8 mouse cellular contexts compared by ENCODE assay signal in genomic region chr14:45388345-45389181, GRCm38 (mm10). TPM values are rescaled to one million over a fixed set of nuclear protein-coding genes. Genes with fewer than 3 reads are reported as not detected.
A peak's percentile ranks its signal among the peaks of the same experiment; 100 is the strongest.
DNase-seq lines count a peak whose midpoint lies in the region; ATAC-seq and TF ChIP-seq lines count a peak whose summit lies in the region.

No protein-coding gene starts in this region.

- 1% methylated on average over 70 of the region's 71 CpGs for WGBS in embryonic facial prominence, embryonic 12.5 days
- under 1% methylated on average over 71 of the region's 71 CpGs for WGBS in kidney, adult 2 months
- WGBS in limb, embryonic 11.5 days = under 1% methylated on average over 71 of the region's 71 CpGs
- WGBS in midbrain, embryonic 13.5 days = under 1% methylated on average over 71 of the region's 71 CpGs

- TF ChIP-seq CTCF in kidney, adult 2 months (conservative IDR thresholded peaks at IDR 0.05; ENCODE audit: insufficient read depth, insufficient read length, low read depth, low read length) = no peak

- no peak for TF ChIP-seq POLR2A in kidney, adult 2 months (IDR thresholded peaks at IDR 0.05; ENCODE audit: low read depth, low read length)

- H3K4me3 ChIP-seq in embryonic facial prominence, embryonic 12.5 days = peak overlapping the region; percentile 84
- peak overlapping the region; percentile 90 for H3K4me3 ChIP-seq in kidney, adult 2 months (ENCODE audit: insufficient read depth, low read depth, low read length)
- H3K4me3 ChIP-seq in limb, embryonic 11.5 days (ENCODE audit: low read depth, low read length) = peak overlapping the region; percentile 85
- peak overlapping the region; percentile 82 for H3K4me3 ChIP-seq in midbrain, embryonic 13.5 days (replicated peaks)

- peak overlapping the region; percentile 70 for H3K4me2 ChIP-seq in embryonic facial prominence, embryonic 12.5 days (replicated peaks)
- H3K4me2 ChIP-seq in limb, embryonic 11.5 days (ENCODE audit: low read depth, severe bottlenecking) = peak overlapping the region; percentile 73
- H3K4me2 ChIP-seq in midbrain, embryonic 13.5 days (replicated peaks) = peak overlapping the region; percentile 83

- H3K27me3 ChIP-seq in embryonic facial prominence, embryonic 12.5 days = no peaks in the 10 kb centered on the region
- H3K27me3 ChIP-seq in kidney, adult 2 months (replicated peaks; ENCODE audit: control insufficient read depth, insufficient read depth, low read length) = no peaks in the 10 kb centered on the region
- no peaks in the 10 kb centered on the region for H3K27me3 ChIP-seq in limb, embryonic 11.5 days (ENCODE audit: control insufficient read depth, insufficient read depth, low read length)
- H3K27me3 ChIP-seq in midbrain, embryonic 13.5 days = no peaks in the 10 kb centered on the region

- peak; percentile 75 for DNase-seq in 3T3-L1 (ENCODE audit: low read depth, low spot score)
- peak; percentile 97 to 99 for DNase-seq in adrenal gland, postnatal 36 days
- DNase-seq in heart, adult 18-20 months = peak; percentile 90 to 94
- DNase-seq in kidney, adult 2 months = peak; percentile 97
- peak; percentile 92 for DNase-seq in limb, embryonic 11.5 days (ENCODE audit: low spot score)
- peak; percentile 64 for DNase-seq in spleen, adult 12 weeks (ENCODE audit: low spot score)

- peak overlapping the region; percentile 81 for H3K9ac ChIP-seq in embryonic facial prominence, embryonic 12.5 days
- H3K9ac ChIP-seq in limb, embryonic 11.5 days (ENCODE audit: low read length) = peak overlapping the region; percentile 85
- peak overlapping the region; percentile 93 for H3K9ac ChIP-seq in midbrain, embryonic 13.5 days (replicated peaks)

- no peaks in the 10 kb centered on the region for H3K36me3 ChIP-seq in embryonic facial prominence, embryonic 12.5 days
- no peaks in the 10 kb centered on the region for H3K36me3 ChIP-seq in kidney, adult 2 months (ENCODE audit: control insufficient read depth, insufficient read depth, low read length)
- H3K36me3 ChIP-seq in limb, embryonic 11.5 days (ENCODE audit: control insufficient read depth, insufficient read depth, low read length) = no peaks in the 10 kb centered on the region
- H3K36me3 ChIP-seq in midbrain, embryonic 13.5 days = no peaks in the 10 kb centered on the region

- H3K27ac ChIP-seq in embryonic facial prominence, embryonic 12.5 days = peak overlapping the region; percentile 47; the same call in 1 of the 2 replicates
- H3K27ac ChIP-seq in kidney, adult 2 months (ENCODE audit: insufficient read depth, low read depth, low read length) = peak overlapping the region; percentile 98
- peak overlapping the region; percentile 76 for H3K27ac ChIP-seq in limb, embryonic 11.5 days (replicated peaks; ENCODE audit: low read depth, low read length)
- peak overlapping the region; percentile 57 for H3K27ac ChIP-seq in midbrain, embryonic 13.5 days

- peak; percentile 95 for ATAC-seq in embryonic facial prominence, embryonic 12.5 days (ENCODE audit: insufficient number of reproducible peaks, insufficient read depth, low FRiP score, low TSS enrichment)
- peak; percentile 97 for ATAC-seq in limb, embryonic 11.5 days (ENCODE audit: insufficient number of reproducible peaks, low FRiP score, low TSS enrichment, low read depth)
- peak; percentile 98 for ATAC-seq in midbrain, embryonic 13.5 days

- no peaks in the 10 kb centered on the region for H3K9me3 ChIP-seq in embryonic facial prominence, embryonic 12.5 days
- no peaks in the 10 kb centered on the region for H3K9me3 ChIP-seq in limb, embryonic 11.5 days (ENCODE audit: control insufficient read depth, low read length)
- H3K9me3 ChIP-seq in midbrain, embryonic 13.5 days = no peaks in the 10 kb centered on the region

- peaks cover 13% of the 10 kb centered on the region for H3K4me1 ChIP-seq in embryonic facial prominence, embryonic 12.5 days
- H3K4me1 ChIP-seq in kidney, adult 2 months (ENCODE audit: control insufficient read depth, insufficient read depth, low read length) = peaks cover 14% of the 10 kb centered on the region; the same call in 1 of the 2 replicates
- H3K4me1 ChIP-seq in limb, embryonic 11.5 days (ENCODE audit: control insufficient read depth, insufficient read depth, low read length) = peaks cover 7% of the 10 kb centered on the region; the same call in 1 of the 2 replicates
- peaks cover 12% of the 10 kb centered on the region for H3K4me1 ChIP-seq in midbrain, embryonic 13.5 days (replicated peaks)

RNA-seq across cellular contexts. Expression of gene Gnpnat1, which starts 16.1 kb away (rescaled TPM):
- 10 to 100 TPM; 31.1 to 35.8 TPM for total RNA-seq in adrenal gland, postnatal 36 days (2021)
- polyA plus RNA-seq in embryonic facial prominence, embryonic 12.5 days (2016; fragmentation: Nextera tagmentation; extraction: Ambion mirVana) = 37.8 and 45.0 TPM in 2 replicates
- 10 to 100 TPM; 13.4 to 15.2 TPM for total RNA-seq in heart, adult 18-20 months (2021)
- 8.0 and 10.1 TPM in 2 replicates for polyA plus RNA-seq in kidney, adult 2 months (2012; rRNA removed)
- 54.7 and 58.3 TPM in 2 replicates for polyA plus RNA-seq in limb, embryonic 11.5 days (2014; fragmentation: Nextera tagmentation; extraction: Ambion mirVana)
- polyA plus RNA-seq in midbrain, embryonic 13.5 days (2015; fragmentation: Nextera tagmentation; extraction: Ambion mirVana) = 29.2 and 30.6 TPM in 2 replicates

RNA-seq across cellular contexts. Expression of gene Styx, which starts 37.7 kb away (rescaled TPM):
- 10 to 100 TPM; 25.2 to 29.8 TPM for total RNA-seq in adrenal gland, postnatal 36 days (2021)
- polyA plus RNA-seq in embryonic facial prominence, embryonic 12.5 days (2016; fragmentation: Nextera tagmentation; extraction: Ambion mirVana) = 65.7 and 70.0 TPM in 2 replicates
- 10 to 100 TPM; 28.0 to 30.0 TPM for total RNA-seq in heart, adult 18-20 months (2021)
- polyA plus RNA-seq in kidney, adult 2 months (2012; rRNA removed) = 3.0 and 8.5 TPM in 2 replicates
- polyA plus RNA-seq in limb, embryonic 11.5 days (2014; fragmentation: Nextera tagmentation; extraction: Ambion mirVana) = 42.7 and 45.3 TPM in 2 replicates
- polyA plus RNA-seq in midbrain, embryonic 13.5 days (2015; fragmentation: Nextera tagmentation; extraction: Ambion mirVana) = 52.6 and 54.7 TPM in 2 replicates

RNA-seq across cellular contexts. Expression of gene Psmc6, which starts 59.0 kb away (rescaled TPM):
- 100 to 1,000 TPM; 124 to 134 TPM for total RNA-seq in adrenal gland, postnatal 36 days (2021)
- polyA plus RNA-seq in embryonic facial prominence, embryonic 12.5 days (2016; fragmentation: Nextera tagmentation; extraction: Ambion mirVana) = 185 TPM in 2 replicates
- total RNA-seq in heart, adult 18-20 months (2021) = 10 to 100 TPM; 97.5 to 98.3 TPM
- polyA plus RNA-seq in kidney, adult 2 months (2012; rRNA removed) = 23.8 and 45.5 TPM in 2 replicates
- polyA plus RNA-seq in limb, embryonic 11.5 days (2014; fragmentation: Nextera tagmentation; extraction: Ambion mirVana) = 237 and 242 TPM in 2 replicates
- 184 and 202 TPM in 2 replicates for polyA plus RNA-seq in midbrain, embryonic 13.5 days (2015; fragmentation: Nextera tagmentation; extraction: Ambion mirVana)

Comparison
In these comparisons a context has a peak if more than half of its experiments do, and no peak if none do; other contexts are left out.
1. Peak in every context shown above with its lines: DNase-seq, ATAC-seq, H3K4me3 ChIP-seq and H3K27ac ChIP-seq.
2. H3K27ac ChIP-seq: peak in every context shown above with its lines; median percentile 98 in kidney, adult 2 months; 76 in limb, embryonic 11.5 days; 57 in midbrain, embryonic 13.5 days; 47 in embryonic facial prominence, embryonic 12.5 days.